Mouse (Mus musculus) lung, adult 18-20 months (tissue): ENCODE data around the gene Mob3b.
"Not testable (repeated sequence)": the region's sequence is repeated elsewhere in the genome, so short reads cannot be mapped to it uniquely, and the experiment has no call there.

ENCODE experiments used
- DNase-seq, 2 experiments: peaks; one replicate each; pipeline ENCODE4 v3.0.0; 2022; ENCODE audit warnings: mixed read lengths in 2 of 2

The Mob3b gene

GRCm38 (mm10) chr4:34963999-34964398 lies 193.3 kb downstream of the Mob3b start:
- no peak for DNase-seq

- no peak for DNase-seq
These were observed 196.3 kb downstream of the Mob3b start for GRCm38 (mm10) chr4:34960781-34961560.

- peak; percentile 33 to 43 for DNase-seq
These were observed 197.8 kb downstream of the Mob3b start for GRCm38 (mm10) chr4:34959477-34959876.

GRCm38 (mm10) chr4:34958155-34959028 lies 198.9 kb downstream of the Mob3b start:
- DNase-seq, result peak; percentile 26 to 56

- no peak for DNase-seq
These were observed 203.6 kb downstream of the Mob3b start for GRCm38 (mm10) chr4:34953716-34954115.

GRCm38 (mm10) chr4:34947181-34947580 lies 210.1 kb downstream of the Mob3b start:
- DNase-seq, result no peak

- no peak for DNase-seq
These were observed 216.2 kb downstream of the Mob3b start for GRCm38 (mm10) chr4:34941046-34941445.

- not testable (repeated sequence) for DNase-seq
These were observed 228.9 kb downstream of the Mob3b start for GRCm38 (mm10) chr4:34928386-34928785.

- peak in 1 of 2 experiments; percentile 41 for DNase-seq
These were observed 235.0 kb downstream of the Mob3b start for GRCm38 (mm10) chr4:34922177-34922870.

GRCm38 (mm10) chr4:34917400-34917799 lies 239.9 kb downstream of the Mob3b start:
- no peak for DNase-seq

- DNase-seq, result no peak
These were observed 245.1 kb downstream of the Mob3b start for GRCm38 (mm10) chr4:34912171-34912570.

- DNase-seq, result no peak
These were observed 245.9 kb downstream of the Mob3b start for GRCm38 (mm10) chr4:34911401-34911800.

- DNase-seq, result peak in 1 of 2 experiments; percentile 51
These were observed 249.2 kb downstream of the Mob3b start for GRCm38 (mm10) chr4:34908127-34908526.

- DNase-seq, result no peak
These were observed 250.3 kb downstream of the Mob3b start for GRCm38 (mm10) chr4:34907026-34907425.

- no peak for DNase-seq
These were observed 251.1 kb downstream of the Mob3b start for GRCm38 (mm10) chr4:34906151-34906550.

GRCm38 (mm10) chr4:34905396-34905795 lies 251.9 kb downstream of the Mob3b start:
- DNase-seq, result no peak

GRCm38 (mm10) chr4:34901582-34901981 lies 255.7 kb downstream of the Mob3b start:
- not testable (repeated sequence) for DNase-seq

- no peak for DNase-seq
These were observed 256.1 kb downstream of the Mob3b start for GRCm38 (mm10) chr4:34901166-34901565.

- DNase-seq, result no peak
These were observed 257.1 kb downstream of the Mob3b start for GRCm38 (mm10) chr4:34900155-34900554.

GRCm38 (mm10) chr4:34899322-34899721 lies 258.0 kb downstream of the Mob3b start:
- no peak for DNase-seq
